Mouse (Mus musculus): ENCODE measurements at regions not wholly inside any gene's neighbourhood (a gene's known extent, or its start where the extent isn't known, plus 50 kb on each side); places are given as distances from the start of the nearest gene placed in this dataset.

DNA sequence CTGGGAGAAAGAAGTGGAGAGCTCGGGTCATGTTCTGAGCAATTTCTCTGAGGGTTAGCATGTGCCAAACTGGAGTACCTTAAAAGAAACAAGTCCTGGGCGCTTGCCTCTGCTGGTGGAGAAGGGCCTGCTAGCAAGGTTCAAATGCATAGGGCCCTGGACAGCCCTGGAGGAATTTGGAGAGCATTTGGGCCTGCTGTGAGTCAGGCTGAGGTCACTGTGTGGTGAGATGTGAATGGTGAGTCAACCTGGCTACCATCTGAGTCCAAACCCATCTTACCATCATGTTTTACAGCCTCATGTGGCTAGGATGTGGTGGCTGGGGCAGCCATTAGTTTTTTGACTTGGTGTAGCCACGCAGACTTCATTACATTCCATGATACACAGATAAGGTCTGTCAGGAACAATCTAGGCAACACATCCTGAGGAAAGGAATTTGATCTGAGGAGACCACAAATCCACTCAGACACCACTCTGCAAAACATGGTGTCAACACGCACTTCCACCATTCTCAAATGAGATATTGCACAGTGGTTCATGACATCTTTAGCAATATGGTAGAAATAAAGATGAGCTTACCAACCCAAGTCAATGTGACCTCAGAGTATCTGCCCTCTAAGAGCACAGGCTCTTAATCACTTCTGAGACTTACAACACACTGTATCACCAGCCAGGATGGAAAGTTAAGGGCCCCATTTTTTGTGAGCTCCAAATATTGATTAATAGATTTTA lies 83.1 kb downstream of the Thbs2 start:
- no peak for DNase-seq (ENCODE audit: low spot score in 2 of 2)

DNA sequence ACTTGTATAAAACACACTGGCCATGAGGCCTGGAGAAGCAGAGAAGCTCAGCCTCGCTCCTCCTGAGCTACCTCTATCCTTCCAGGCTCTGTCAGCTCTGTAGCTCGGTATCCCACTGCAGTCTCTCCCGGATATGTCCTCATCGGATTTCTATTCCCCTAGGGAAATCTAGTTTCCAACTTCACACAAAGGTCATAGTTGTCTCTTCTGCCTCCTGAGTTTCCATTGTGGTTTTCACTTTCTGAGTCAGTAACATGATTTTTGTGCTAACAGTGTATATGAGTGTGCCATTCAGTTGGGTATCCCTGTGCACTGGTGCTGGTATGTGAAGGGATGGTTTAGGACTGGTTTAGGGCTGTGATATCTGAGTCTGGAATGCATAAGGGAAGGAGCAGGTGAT lies 85.2 kb downstream of the Thbs2 start:
- no peak for DNase-seq (ENCODE audit: low spot score in 2 of 2)

DNA sequence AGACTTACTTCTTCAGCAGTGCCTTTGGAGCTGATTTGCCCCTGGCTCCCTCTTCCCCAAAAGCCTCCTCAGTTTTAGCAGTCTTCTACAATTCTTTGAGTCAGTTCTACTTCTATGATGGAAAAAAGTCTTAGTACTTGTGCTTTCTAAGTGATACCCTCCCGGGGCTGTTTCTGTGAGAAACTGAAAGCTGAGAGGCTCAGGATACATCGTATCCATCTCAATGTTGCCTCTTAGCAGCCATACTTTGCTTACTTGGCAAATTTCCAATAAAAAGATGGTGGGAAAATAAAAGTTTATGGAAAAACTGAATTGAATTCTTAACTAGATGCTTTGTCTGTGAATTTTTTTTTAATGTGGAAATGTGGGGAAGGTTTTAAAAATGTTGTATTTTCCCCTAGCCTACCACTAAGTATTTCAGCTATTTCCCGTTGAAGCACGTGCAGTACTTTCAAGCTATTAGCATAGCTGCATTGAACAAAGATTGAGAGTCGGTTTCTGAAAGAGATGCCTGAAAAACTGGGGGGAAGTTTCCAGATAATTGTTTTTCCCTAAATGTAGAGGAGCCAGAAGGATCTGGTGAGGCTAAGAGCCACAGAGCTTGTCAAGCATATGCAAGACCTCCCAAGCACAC lies 87.6 kb downstream of the Thbs2 start:
- no peak for DNase-seq (ENCODE audit: low spot score in 2 of 2)

DNA sequence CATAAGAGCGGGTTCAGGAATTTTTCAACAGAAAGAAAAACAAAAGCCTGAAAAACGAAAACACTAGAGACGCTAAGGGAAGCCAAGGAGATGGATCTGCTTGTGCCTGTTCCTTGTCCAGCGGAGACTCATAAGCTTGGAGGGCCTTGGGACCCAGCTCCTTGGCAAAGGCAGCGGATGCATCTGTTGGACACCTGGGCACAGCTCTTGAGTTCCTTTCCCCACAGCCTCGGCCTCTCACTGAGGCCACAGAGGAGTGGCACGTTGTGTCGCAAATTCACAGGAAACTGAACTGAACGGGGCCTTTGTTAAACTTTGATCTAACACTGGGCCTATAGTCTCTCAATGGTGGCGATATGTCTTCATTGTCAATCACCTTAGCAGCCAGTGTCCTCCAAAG lies 94.4 kb downstream of the Thbs2 start:
- no peak for DNase-seq (ENCODE audit: low spot score in 2 of 2)

DNA sequence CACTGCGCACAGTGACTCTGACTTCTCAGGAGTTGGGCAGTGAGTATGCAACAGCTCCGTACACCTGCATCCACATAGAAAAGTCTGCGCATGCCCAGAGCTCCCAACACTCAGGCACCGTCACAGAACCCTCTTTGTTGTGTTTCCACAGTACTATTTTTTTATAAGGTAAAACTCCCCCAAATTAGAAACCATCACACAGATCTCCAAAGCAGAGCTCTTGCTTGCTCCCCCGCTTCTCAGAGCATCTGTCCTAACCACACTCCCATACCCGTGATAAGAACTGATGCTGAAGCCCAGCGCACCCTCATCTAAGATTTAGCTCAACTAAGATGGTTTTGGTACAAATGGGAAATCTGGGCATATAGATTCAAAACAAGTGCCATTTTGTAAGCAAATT lies 97.6 kb downstream of the Thbs2 start:
- no peak for DNase-seq (ENCODE audit: low spot score in 2 of 2)

DNA sequence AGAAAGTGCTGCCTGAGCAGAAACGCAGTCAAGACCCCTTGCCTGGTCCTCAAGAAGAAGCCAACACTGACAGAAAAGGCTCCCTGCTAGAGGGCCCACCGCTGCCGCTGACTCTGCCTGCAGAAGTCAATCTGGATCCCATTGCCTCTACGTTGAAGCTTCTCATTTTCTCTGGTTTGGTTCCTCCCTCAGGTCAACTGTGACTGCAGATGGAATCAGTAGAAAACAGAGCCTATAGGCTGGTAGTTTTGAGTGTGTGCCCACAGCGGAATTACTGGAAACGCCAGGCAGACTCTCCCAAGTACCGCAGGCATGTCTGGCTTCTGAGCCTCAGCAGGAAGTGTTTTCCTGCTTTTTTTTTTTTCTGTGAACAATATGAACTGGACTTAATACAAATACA lies 98.5 kb downstream of the Thbs2 start:
- DNase-seq (ENCODE audit: low spot score in 2 of 2) = no peak

DNA sequence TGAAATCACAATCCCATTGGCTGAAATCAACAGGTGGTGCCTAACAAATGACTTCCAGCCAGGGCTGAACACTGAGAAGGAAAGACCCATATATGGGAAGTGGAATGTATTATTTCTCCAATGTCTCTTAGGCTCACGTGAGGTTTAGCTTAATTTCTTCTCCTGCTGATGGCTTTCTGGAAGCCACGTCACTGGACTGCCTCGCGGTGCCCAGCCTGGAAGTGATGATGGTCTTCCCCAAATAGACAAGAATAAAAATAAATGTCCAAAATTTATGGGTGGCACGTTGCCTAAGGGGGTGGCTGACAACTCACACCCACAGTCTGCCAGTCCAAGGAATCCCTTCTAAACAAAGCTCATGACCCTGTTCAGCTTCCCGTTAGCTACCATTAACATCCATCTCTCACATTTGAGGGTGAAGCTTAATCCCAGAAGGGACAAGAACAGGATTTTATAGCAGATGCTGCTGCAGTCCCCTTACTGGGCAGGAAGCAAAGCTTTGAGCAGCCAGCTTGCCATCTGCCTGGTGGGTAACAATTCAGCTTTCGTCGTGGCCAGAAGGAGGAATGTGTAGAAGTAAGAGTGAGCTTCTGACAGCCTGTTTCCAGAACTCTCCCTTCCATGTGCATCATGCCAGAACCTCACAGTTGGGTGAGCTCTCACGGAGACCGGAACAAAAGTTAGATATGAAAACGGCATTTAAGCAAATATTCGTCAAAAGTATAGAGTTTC lies 105.8 kb downstream of the Thbs2 start:
- DNase-seq (ENCODE audit: low spot score in 2 of 2) = peak; percentile 9 to 32

DNA sequence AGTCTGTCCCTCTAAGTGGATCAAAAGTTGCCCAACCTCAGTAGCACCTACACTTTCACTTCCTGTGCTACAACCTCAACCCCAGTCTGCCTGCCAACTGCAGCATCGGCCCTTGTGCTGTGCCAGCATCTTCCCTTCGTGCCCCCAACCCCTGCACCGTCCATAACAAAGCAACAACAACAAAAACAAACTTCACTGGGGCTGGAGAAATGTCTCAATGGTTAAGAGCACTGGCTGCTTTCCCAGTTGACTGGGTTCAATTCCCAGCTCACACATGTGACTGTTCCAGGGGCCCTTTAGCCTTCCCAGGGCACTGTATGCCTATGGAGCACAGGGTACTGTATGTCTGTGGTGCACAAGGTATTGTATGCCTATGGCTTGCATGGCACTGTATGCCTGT lies 114.4 kb downstream of the Thbs2 start:
- DNase-seq (ENCODE audit: low spot score in 2 of 2) = no peak

DNA sequence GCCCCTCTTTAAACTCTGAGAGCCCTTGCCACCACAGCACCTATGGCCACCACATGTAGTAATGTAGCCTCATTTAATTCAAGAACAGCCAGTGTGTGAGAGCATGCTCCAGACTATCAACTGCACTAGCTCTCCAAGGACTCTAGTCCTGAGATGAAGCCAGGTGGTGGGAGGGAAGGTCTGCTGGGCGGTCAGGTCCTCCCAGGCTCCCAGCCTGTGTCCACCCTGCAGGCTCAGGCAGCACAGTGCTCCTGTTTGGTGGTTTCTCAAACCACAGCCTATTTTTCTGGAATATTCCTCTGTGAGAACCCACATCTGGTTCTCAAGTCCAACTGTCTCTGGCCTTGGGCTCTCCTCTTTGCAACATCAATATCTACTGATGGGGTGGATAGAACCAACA lies 115.3 kb downstream of the Thbs2 start:
- no peak for DNase-seq (ENCODE audit: low spot score in 2 of 2)

DNA sequence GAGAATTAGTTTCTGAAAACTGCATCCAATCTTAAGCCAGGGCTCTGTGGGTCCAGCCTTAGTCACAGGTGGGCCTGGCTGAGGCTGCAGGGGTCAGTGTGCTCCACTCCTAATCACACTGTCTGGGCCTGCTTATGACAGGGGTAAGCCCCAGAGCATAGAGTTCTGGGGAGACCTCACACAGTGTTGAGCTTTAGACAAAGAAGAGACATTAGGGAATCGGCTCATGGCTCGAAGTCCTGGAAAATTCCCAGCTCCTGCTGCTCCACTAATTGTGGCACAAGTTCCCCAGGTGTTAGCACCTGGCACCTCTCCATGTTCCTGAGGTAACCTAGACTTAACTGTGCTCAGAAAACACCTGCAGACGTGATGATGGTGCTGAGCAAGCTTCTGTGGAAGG lies 115.8 kb downstream of the Thbs2 start:
- no peak for DNase-seq (ENCODE audit: low spot score in 2 of 2)

DNA sequence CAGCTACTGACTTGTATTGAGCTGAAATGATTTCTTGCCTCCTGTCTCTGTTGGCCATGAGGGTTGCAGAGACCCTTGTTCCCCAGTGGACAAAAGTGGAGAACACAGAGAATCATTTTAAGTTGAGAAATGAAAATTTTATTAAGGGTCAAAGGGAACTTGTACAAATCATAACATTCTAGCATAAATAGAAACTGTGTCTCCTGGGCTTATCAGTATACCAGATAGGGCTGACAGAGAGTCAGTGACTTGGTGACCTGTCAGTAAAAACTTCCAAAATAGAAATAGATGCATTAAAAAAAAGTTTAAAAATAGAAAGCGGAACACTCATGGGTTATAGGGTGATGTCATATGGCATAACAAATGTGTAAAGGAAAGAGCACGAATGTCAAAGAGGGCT lies 117.9 kb downstream of the Thbs2 start:
- no peak for DNase-seq (ENCODE audit: low spot score in 2 of 2)

DNA sequence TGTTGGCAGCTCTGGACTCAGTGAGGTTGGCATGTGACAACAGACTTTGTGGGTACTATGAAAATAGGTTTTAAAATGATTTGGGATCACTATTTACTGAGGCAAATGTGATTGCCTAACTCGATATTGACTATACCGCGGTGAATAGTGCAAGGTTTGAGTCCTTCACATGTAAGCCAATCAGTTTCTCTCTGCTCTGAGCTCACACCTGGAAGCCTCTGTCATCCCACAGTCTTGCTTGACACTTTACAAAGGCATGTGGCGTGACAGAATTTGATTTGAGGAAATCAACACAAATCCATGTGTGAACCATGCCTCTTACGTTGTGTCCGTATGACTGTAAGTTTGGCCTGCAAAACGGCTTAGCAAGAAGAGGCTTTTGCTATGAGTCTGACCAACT lies 122.9 kb downstream of the Thbs2 start:
- DNase-seq (ENCODE audit: low spot score in 2 of 2) = no peak

DNA sequence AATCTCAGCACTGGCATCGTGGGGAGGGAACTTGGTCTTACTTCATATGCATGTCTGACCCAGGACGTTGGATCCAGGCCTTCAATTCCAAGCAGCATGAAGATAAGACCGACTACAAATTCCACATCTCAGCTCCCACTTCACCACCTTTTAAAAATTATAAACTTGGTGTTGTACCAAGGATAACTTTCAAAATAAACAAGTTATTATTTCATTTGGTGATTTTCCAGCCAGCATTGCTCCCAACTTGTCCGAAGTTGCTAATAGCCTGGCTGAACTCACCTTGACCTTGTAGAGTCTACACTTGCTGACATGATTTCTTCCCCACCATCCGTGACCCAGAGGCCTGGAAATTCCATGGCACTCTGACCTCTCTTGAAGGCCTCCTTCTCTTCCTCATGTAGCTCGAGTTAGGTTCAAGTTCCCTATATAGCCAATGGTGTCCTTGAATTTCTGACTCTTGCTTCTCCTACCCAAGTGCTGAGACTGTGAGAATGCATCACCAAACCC lies 123.7 kb downstream of the Thbs2 start:
- no peak for DNase-seq (ENCODE audit: low spot score in 2 of 2)

DNA sequence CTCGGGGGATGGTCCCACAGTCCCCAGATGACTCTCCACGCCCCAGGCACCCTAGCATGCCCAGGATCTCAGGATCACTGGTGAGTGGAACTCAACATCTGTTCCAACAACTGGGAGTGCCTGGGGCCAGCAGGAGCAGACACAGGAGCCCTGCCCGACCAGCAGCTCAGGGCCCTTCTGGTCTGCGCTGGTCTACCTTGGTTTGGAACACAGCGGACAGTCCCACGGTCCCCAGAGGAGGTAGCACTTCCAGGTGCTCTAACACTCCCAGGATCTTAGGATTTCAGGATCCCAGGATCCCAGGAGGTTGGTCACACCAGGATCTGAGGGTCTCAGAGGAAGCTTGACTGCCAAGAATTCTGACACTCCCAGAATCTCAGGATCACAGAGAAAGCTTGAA lies 131.8 kb downstream of the Thbs2 start:
- DNase-seq (ENCODE audit: low spot score in 2 of 2) = no peak

DNA sequence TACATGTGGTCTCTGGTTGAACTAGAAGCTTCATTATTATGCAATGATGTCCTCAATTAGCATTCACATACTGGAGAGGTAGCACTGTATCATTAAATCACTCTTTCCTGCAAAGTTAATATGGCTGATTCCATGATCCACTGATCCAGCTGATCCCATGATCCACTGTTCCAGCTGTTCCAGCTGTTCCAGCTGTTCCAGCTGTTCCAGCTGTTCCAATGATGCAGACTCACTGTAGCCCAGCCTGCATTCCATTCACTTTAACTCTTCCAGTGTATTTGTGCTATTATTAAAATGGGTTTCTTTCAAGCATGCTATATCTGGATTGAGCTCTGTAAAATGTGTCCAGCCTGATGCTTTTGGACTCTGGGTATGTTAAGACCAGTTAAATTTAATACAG lies 136.8 kb downstream of the Thbs2 start:
- no peak for DNase-seq (ENCODE audit: low spot score in 2 of 2)

DNA sequence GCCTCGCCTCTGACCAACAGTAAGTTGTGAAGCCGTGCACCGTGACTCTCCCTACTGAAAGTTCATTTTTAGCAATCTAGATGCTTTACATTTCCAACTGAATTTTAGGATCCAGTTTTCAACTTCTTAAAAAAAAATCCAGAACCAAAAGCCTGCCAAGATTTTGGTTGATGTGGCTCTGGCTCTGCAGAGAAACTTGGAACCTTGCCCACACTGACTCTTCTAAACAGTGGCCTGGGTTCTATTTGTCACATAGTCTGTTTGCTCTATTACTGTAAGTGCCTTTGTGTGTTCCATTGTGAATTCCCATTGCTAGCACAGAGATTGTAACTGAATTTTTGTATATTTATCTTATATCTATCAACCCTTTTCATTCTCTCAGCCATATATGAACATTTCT lies 140.8 kb downstream of the Thbs2 start:
- DNase-seq (ENCODE audit: low spot score in 2 of 2) = no peak

DNA sequence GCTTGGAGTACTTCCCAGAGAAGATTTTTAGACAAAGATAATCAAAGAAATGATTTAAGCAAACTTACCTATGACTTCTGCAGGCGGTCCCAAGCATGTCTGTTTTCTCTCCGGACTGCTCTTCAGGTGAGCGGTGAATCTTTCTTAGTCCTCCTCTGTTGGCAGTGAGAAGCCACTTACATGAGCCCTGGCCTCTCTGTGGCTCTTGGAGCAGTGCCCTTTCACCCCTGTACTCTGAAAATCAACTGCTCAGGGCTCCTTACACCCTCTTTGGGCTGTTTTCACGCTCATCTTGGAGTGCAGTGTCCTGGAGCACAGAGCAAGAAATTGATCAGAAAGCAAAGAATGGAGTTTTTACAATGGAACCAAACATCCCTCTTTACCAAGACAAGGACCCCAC lies 142.0 kb downstream of the Thbs2 start:
- DNase-seq (ENCODE audit: low spot score in 2 of 2) = no peak

DNA sequence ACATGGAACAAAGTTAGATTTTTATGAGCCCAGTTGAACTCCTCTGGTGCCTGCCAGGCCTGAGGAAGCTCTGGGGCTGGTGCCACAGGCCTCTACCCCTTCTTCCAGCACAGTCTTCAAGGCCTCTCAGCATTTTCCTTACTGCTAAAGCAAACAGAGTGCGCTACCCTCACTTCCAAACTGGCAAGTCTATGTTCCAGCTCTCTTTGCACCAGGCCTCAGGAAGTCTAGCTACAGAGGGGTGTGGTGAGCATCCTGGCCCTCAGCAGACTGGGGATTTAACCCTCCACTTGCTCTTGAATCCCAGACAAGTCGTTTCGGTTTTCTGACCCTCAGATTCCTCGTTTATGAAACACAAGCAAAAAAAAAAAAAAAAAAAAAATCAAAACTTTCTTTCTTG lies 142.4 kb downstream of the Thbs2 start:
- no peak for DNase-seq (ENCODE audit: low spot score in 2 of 2)

DNA sequence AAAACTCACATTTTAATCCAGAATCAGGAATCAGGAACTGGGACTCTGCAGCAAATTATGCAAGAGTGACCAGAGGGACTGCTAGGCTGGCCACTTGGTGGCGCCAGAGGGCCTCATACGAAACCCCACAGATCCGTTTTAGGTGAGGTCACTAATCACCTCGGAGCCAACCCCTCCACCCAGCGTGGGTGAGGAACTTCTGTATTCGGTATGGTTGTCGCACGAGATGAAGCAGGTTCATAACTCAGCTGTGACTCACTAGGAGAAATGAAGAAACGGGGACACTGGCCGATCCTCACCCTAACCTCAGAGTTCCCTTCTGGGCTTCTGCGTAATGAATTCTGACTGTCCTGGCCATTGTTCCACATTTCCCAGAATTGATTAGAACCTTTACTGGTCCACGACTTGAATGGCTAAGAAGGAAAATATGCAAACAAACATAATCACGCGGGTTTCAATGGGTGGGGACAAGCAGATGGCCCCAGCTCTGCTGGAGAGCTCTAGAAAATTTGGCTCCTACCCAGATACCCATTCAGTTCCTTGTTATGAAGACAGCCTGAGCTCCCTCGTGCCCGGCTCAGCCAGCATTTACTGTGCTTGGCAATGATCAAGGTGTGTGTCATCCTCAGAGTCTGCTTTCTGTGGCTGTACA lies 148.1 kb downstream of the Thbs2 start:
- DNase-seq (ENCODE audit: low spot score in 2 of 2) = peak; percentile 74 to 79

DNA sequence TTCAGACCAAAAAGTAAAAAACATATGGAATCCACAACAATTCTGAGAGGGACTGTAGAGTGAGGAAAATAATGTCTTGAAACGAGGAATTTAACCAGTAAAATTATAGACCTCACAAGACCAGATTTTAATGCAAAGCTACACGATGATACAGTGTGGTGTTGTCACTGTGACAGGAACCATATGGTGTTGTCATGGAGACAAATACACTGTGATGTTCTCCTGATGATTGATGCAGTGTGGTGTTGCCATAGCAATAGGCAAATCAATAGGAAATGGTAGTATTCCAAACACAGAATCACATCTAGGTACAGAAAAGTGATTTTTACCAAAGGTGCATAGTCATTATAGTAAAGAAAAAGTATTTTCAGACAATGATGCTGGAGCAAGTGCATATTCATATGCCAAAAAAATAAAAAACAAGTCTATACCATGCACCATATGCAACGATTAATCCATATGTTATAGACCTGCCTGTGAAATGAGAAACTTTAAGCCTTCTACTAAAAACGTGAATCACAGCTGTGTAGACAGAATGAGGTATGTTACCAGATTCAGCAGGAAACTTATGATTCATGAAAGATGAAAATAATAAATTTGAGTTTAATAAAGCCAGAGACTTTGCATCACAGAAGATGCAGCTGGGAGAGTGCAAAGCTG lies 149.6 kb downstream of the Thbs2 start:
- no peak for DNase-seq (ENCODE audit: low spot score in 2 of 2)

DNA sequence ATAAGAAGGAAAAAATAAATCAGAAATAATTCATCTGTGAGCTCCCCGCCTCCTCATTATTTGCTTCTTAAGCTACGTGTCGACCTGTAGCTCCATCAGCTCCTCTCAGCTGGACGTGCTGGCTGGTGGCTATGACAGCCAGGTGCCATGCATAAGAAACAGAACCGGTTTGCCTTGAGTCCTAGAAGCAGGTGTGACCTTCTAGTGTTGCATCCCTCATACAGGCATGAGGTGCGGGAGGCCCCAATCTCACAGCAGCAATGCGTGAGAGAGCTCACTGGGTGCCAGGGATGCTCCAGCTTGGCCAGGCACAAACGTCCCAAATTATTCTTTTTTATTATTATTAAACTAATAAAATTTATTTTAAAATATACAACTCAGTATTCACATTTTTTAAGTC lies 153.0 kb downstream of the Thbs2 start:
- DNase-seq (ENCODE audit: low spot score in 2 of 2) = no peak

All from left cerebral cortex, adult 18-20 months (tissue).